Mouse (Mus musculus) layer of hippocampus, adult 9-10 months (tissue): ENCODE measurements at regions not wholly inside any gene's neighbourhood (a gene's known extent, or its start where the extent isn't known, plus 50 kb on each side); places are given as distances from the start of the nearest gene placed in this dataset.

Source experiments
- DNase-seq: peaks from one replicate; pipeline ENCODE4 v3.0.0; 2022; ENCODE audit warnings: low spot score

DNA sequence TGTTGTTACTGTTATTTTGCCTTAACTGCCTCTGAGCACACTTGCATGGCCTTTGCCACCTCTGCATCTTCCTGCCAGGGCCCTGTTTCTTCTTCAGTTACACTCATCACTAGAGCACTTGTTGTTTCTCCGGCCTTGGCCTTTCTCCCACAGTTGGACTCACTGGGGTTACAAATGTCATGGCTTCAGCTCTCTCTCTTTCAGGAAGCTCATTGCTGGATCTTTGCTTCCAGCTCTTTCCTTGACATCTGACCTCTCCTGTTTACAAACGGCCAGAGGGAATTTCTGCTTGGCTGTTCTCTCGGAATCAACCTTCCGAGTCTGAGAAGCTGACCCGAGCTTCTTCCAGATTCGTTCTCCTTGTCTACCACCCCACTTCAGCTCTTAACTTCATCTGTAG, 146.6 kb upstream of the Adamts3 start:
- DNase-seq: no peak

DNA sequence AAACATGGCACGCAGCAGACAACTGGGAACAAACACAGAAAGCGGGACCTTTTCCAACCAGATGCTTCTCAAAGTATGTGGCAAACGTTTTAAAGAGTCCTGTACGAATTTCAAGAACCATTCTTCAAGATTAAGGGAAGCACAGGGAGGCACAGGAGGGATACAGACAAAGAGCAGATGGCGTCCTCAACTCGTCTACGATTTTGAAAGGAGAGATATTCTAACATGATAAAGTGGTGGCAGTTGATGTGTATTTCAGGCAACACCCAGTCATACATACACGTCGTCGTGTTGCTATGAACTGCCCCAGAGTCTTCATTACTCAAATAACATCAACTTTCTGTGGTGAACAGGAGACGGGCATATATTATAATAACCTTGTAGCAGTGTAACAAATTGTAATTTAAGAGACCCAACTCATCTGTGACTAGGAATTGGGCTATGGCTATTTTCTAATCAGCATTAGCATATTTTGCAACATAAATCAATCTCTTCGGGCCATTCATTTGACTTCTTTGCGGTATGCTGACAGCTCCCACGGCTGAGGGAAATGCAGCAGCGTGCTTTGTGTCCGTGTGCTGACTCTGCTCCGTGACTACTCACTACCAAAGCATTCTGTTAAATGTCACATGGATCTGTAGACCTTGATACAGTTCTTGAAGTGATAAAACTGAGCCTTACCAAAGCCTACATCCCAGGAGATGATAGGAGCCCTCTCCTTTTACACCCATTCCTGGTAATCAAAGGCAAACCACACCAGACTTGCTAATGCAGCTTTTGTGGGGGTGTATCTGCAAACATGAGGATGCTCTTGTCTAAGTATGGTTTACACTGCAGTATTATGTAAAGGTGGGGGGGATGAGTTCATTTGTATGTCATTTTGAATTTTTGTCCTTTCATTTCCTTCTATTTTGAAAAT, 144.0 kb upstream of the Adamts3 start:
- no peak for DNase-seq

DNA sequence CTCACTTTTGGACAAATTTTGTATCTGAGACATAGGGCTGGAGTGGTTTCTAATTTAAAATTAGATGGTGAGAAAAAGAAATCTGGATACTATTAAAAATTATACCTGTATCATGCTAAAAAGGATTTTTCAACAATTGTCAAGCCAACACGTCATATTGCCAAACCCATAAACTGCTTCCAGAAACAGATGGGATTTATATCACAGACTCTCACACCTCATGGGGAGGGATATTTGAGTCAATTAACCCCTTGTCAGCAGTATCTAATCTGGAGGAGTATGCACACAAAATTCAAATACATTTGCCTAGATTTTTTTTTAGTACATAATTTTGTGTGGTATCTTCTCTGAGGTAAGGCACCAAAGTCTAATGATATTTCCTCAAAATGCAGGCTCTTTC, 138.3 kb upstream of the Adamts3 start:
- no peak for DNase-seq

DNA sequence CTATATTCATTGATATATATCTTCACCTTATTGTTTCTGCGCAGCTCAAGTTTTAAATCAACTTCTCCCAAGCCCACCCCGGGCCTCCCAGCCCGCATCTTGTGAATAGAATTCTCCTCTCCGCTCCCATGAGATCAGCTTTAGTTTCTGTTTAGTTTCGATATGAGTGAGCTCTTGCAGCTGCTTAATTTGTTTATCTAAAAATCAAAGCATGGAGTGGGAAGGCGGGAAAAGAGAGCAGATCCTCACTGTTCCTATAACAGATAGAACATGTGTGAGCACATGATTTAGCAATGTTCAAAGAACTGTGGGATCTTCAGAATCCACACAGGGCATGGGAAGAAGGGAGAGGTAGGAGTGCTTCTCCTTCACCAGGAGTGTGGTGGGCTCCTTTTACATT, 117.6 kb upstream of the Adamts3 start:
- DNase-seq: no peak

DNA sequence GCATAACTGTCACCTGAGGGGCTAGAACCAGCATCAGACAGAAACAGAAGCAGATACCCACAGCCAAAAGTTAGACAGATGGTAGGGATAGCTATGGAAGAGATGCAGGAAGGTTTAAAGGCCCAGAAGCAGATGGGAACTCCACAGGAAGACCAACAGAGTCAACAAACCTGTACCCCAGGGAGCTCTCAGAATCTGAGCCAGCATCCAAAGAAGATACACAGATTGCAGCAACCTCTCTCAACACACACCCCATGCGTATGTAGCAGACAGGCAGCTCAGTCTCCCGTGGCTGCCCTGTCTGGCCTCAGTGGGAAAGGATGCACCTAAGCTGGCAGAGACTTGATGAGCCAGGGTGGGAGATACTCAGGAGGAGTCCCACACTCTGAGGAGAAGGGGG, 108.4 kb upstream of the Adamts3 start:
- DNase-seq: no peak

DNA sequence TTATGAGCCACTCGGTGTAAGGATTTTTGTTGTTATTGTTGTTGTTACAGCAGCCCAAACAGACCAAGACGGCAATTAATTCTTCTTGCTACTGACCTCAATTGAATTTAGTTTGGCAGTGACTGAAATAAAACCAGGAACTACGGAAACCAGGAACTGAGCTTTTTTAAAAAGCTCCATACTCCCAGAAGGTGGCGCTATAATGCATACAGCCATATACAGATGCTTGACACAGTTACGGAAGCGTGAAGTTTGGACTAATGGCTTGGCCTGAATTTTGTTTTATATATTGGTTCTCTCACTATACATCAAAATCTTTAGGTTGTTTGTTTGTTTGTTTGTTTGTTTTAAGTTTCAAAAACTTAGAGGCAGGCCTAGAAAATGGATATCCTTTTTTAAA, 98.5 kb upstream of the Adamts3 start:
- DNase-seq: peak; percentile 3

DNA sequence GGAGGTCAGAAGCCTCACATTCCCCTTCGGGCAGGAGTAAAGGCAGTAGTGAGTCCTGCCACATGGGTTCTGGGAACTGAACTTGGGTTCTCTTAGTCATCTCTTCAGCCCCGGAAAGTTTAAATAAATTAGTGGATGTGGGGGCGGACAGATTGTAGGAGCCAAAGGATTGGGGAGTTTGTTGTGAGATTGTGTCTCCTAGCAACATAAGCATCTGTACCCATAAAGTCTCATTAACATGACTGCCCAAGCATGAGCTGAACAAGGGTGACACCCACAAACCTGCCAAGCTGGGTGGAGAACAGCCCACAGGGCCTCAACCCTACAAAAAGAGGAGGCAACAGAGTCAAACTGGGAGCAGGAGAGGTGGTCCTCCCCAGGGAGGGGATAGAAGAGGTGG, 97.1 kb upstream of the Adamts3 start:
- DNase-seq: peak; percentile 5

DNA sequence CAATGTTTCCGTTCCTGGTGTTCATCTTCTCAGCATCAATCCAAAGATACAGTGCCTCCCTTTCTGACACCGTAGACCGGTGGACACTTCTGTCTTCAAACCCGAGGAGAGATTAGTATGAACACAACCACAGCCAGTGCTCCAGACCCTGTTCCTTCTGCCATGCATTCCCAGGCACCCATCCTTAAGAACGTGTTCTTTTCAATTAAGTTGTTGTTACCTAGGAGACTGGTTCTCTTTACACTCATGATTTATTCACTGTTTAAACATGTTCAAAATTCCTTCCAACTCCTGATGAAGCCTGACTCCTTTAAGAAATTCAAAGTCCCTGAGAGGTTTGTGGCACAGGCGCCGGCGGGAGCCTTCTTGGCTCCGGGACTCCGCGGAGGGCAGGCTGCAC, 69.5 kb upstream of the Adamts3 start:
- no peak for DNase-seq

DNA sequence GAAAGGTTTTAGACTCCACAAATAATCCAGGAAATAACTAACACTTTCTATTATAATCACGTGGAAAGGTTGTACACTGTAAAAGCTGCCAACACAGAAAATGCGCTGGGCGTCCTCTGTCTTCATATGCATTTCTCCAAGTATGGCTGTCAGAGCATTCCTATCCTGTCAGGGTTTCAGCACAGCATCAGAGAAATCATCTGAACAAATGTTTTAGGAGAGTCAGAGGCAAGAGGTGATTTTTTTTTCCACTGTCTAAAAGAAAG, 62.5 kb upstream of the Adamts3 start:
- no peak for DNase-seq

DNA sequence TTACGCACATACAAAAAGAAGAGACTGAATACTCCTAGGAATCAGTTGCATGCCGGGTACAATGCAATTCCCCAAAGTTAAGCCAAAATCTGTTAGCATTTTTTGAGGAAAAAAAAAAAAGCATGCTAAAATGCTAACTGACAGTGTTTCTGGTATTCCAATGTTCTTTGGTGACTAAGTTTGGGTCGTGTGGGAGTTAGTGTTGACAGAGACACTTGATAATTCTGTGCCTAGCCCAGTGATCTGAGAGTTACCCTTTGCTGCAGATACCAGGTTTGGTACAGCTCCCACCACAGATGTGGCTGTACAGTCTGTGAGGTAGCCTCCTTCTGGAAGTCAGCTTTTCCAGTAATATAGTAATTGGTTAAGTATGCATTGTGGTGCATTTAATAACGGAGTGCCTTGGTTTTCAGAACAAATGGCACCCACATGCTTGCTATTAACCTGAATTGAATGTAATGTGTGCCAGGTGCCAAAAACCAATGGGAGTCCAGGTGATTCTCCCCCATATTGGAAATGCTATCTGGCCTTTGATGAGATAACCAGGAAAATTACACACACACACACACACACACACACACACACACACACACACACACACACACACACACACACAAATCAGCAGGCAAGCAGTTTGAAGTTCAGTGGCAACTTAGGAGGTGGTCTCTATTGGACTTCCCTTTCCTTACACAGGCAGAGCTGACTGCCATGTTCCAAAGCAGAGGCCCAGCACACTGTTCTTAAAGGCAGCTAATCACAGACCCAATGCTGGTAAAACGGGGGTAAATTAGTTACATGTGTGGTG, 61.9 kb upstream of the Adamts3 start:
- no peak for DNase-seq

DNA sequence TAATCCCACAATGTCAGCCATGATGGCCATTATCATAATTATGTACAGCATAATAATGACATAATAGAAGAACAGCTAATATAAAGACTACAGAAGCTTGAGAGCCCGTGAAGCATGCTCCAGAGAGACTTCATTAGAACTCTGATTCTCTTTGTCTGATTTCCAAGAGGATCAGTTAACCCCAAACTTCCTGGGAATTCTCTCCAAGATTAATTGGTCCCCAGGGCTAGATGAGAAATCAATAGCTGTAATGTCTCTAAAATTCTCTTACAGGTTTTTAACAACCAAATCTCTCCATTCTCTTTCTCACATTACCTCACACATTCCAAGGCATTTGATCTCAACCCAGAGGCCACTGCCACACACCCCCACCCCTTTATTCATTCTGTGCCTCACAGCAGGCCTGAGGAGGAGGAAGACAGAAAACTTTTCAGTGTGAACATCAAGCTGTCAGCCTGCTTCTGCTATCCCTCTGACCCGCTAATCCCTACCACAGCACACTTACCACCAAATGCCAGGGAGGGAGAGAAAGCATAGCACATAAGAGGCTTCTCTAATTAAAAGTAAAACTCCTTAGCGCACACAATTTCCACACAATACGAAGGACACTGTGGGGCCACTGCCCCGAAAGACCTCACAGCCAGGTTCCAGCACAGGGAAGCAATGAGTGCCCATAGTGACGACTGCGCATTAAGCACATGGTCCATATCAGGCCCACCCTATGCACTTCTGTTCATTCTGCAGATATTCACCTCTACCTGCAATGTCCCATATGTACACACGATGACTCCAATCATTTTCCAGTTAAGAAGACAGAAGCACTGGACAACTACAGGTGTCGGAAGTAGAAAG, 60.4 kb upstream of the Adamts3 start:
- DNase-seq: no peak

DNA sequence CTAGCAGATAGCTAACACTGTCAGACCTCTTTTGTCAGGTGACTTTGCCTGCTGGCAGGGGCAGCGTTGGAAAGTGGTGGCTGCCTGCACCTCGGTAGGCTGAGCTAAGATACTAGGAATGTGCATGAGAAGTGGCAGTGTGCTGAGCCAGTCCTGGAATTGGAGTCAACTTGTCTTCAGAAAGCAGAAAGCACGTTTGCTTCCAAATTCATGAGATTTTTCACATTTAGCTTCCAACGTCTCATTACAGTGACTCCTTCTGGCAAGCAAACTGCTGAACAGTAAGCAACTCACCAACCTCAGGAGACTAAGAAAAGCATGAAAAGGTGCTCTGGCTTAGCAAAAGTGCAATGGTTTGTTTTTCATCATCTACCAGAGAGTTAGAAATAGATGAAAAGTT, 59.1 kb upstream of the Adamts3 start:
- no peak for DNase-seq

DNA sequence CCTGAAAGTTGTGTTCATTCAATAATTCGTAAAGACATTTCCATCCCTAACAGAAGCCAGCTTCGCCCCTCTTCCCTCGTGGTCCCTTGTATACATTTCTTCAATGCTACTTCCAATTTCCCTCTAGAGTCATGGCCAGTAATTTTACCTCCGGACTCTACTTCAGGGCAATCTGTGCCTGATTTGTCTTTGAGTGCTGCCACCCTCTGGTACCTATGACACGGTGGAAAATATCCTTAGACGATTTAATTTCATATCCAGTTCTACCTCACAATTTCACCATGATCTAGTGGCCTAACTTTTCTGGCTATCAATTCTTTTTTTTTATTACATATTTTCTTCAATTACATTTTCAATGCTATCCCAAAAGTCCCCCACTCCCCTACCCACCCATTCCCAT, 49.9 kb upstream of the Adamts3 start:
- DNase-seq: no peak
